Mouse (Mus musculus) stomach, postnatal 0 days (tissue): ENCODE results near the gene Gm49322. TPM values are rescaled to one million over a fixed set of nuclear protein-coding genes. Genes with fewer than 3 reads are reported as not detected.
A peak's percentile ranks its signal among the peaks of the same experiment; 100 is the strongest.
"Not testable (repeated sequence)": the region's sequence is repeated elsewhere in the genome, so short reads cannot be mapped to it uniquely, and the experiment has no call there.

ENCODE experiments used
- ATAC-seq: fragments of 200-750 bp; cut with Nextera tagmentation; 2 replicates; pipeline ENCODE4 v1.8.0; 2017; ENCODE audit not compliant: low FRiP score, low TSS enrichment
- DNase-seq: peaks from one replicate; pipeline ENCODE4 v3.0.0-alpha.2; 2016; ENCODE audit warnings: low spot score
- H3K27ac ChIP-seq: fragments of 300-500 bp; sonication (generic); replicated peaks from 2 replicates; pipeline ENCODE4 v1.5.1; 2014; ENCODE audit warnings: mild to moderate bottlenecking, control low read depth
- H3K27me3 ChIP-seq: fragments of 300-500 bp; sonication (generic); 2 replicates; pipeline ENCODE4 v1.6.1; 2014; ENCODE audit warnings: low read length; ENCODE audit not compliant: control insufficient read depth, insufficient read depth
- H3K36me3 ChIP-seq: fragments of 300-500 bp; sonication (generic); 2 replicates; pipeline ENCODE4 v1.6.1; 2014; ENCODE audit warnings: low read length, mixed read lengths; ENCODE audit not compliant: control insufficient read depth, insufficient read depth
- H3K4me1 ChIP-seq: fragments of 300-500 bp; sonication (generic); replicated peaks from 2 replicates; pipeline ENCODE4 v1.6.1; 2014; ENCODE audit warnings: antibody characterized with exemption; ENCODE audit not compliant: control insufficient read depth, insufficient read depth
- H3K4me2 ChIP-seq: fragments of 300-500 bp; sonication (generic); replicated peaks from 2 replicates; pipeline ENCODE4 v1.6.1; 2014; ENCODE audit warnings: low read depth, mild to moderate bottlenecking, control low read depth, moderate library complexity
- H3K4me3 ChIP-seq: fragments of 300-500 bp; sonication (generic); 2 replicates; pipeline ENCODE4 v1.5.1; 2014; ENCODE audit warnings: low read depth, low read length, control low read depth
- H3K9ac ChIP-seq: fragments of 300-500 bp; sonication (generic); 2 replicates; pipeline ENCODE4 v1.6.1; 2014; ENCODE audit warnings: mild to moderate bottlenecking, low read length, control low read depth, mixed read lengths
- H3K9me3 ChIP-seq: fragments of 300-500 bp; sonication (generic); 2 replicates; pipeline ENCODE4 v1.6.1; 2016; ENCODE audit warnings: low read length; ENCODE audit not compliant: control insufficient read depth
- CTCF ChIP-seq: IDR thresholded peaks from 2 replicates; pipeline ENCODE4 v1.5.1; 2016; ENCODE audit warnings: antibody characterized with exemption, low read depth, mild to moderate bottlenecking, moderate library complexity
- EP300 ChIP-seq: optimal IDR thresholded peaks from 2 replicates; pipeline ENCODE3; 2016; ENCODE audit warnings: antibody characterized with exemption
- WGBS: fragments of 180-500 bp; shearing (Covaris S2); extraction: QIAGEN DNeasy Blood & Tissue Kit; methylation state at CpG from one replicate; pipeline ENCODE4 v1.1.7; 2014; 5-methylcytosine and 5-hydroxymethylcytosine counted together
- polyA plus RNA-seq: library from polyadenylated mRNA; unstranded; fragments of >200 nt; fragmentation: Nextera tagmentation; extraction: Ambion mirVana; gene quantifications from 2 replicates; pipeline ENCODE4 v1.2.1, GENCODE M21; 2015

Gm49322 gene
- polyA plus RNA-seq, 1 experiment from 2014 or later, result 1.7 TPM

GRCm38 (mm10) chr10:80635345-80635744, 29.5 kb downstream of the Gm49322 start:
- ATAC-seq, result no peak
- WGBS, result 75% methylated on average over 6 of the region's 6 CpGs

GRCm38 (mm10) chr10:80646936-80647335, 41.1 kb downstream of the Gm49322 start:
- Histone ChIP-seq H3K36me3 (peaks cover 23% of the 10 kb centered on the region), H3K9ac (no peak overlapping the region; the same call in 1 of the 2 replicates), H3K9me3 (no peaks in the 10 kb centered on the region), H3K4me2 (no peak overlapping the region), H3K4me3 (no peak overlapping the region), H3K27ac (no peak overlapping the region), H3K27me3 (no peaks in the 10 kb centered on the region), H3K4me1 (no peaks in the 10 kb centered on the region)
- WGBS, result 82% methylated on average over 10 of the region's 10 CpGs
- TF ChIP-seq CTCF, result no peak
- no peak for TF ChIP-seq EP300
- DNase-seq (no peak), ATAC-seq (no peak)

More at GRCm38 (mm10) chr10:80635345-80635744, 29.5 kb downstream of the Gm49322 start:
- H3K36me3 ChIP-seq, result peaks cover 40% of the 10 kb centered on the region
- no peak overlapping the region for H3K27ac ChIP-seq
- no peaks in the 10 kb centered on the region for H3K27me3 ChIP-seq
- no peak overlapping the region for H3K9ac ChIP-seq
- TF ChIP-seq CTCF (no peak), EP300 (no peak)
- H3K9me3 ChIP-seq, result no peaks in the 10 kb centered on the region
- no peak overlapping the region for H3K4me3 ChIP-seq
- no peak for DNase-seq
- H3K4me1 ChIP-seq, result no peaks in the 10 kb centered on the region
- H3K4me2 ChIP-seq, result no peak overlapping the region

DNA sequence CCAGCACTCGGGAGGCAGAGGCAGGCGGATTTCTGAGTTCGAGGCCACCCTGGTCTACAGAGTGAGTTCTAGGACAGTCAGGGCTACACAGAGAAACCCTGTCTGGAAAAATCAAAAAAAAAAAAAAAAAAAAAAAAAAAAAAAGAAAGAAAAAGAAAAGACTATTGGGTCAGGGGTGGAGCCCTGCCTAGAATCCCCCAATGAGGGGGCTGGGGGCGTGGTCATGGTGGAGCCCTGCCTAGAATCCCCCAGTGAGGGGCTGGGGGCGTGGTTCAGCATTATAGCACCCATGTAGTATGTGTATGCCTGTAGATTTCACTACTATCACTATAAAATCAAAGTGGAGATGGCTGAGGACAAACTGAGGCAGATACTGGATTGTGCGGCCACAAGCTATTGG, 44.1 kb downstream of the Gm49322 start:
- H3K4me2 ChIP-seq, H3K9ac ChIP-seq, H3K4me1 ChIP-seq, ATAC-seq, H3K27ac ChIP-seq, H3K36me3 ChIP-seq, DNase-seq, H3K4me3 ChIP-seq, H3K9me3 ChIP-seq, H3K27me3 ChIP-seq: not testable (repeated sequence)
- WGBS, result 86% methylated on average over 6 of the region's 6 CpGs

- Histone ChIP-seq H3K9me3 (no peaks in the 10 kb centered on the region), H3K4me2 (no peak overlapping the region), H3K4me1 (peaks cover 5% of the 10 kb centered on the region; the same call in 1 of the 2 replicates), H3K36me3 (peaks cover 3% of the 10 kb centered on the region), H3K27me3 (no peaks in the 10 kb centered on the region), H3K9ac (no peak overlapping the region), H3K27ac (no peak overlapping the region), H3K4me3 (no peak overlapping the region)
- no peak for DNase-seq
- TF ChIP-seq EP300, result no peak
- no peak for TF ChIP-seq CTCF
- 92% methylated on average over 10 of the region's 10 CpGs for WGBS
- no peak for ATAC-seq
Measured at GRCm38 (mm10) chr10:80650392-80650791, 44.6 kb downstream of the Gm49322 start.

GRCm38 (mm10) chr10:80653156-80653720, 47.4 kb downstream of the Gm49322 start:
- Histone ChIP-seq H3K9me3 (no peaks in the 10 kb centered on the region), H3K27me3 (no peaks in the 10 kb centered on the region), H3K4me1 (peaks cover 8% of the 10 kb centered on the region; the same call in 1 of the 2 replicates), H3K27ac (no peak overlapping the region), H3K9ac (no peak overlapping the region), H3K36me3 (no peaks in the 10 kb centered on the region), H3K4me3 (no peak overlapping the region), H3K4me2 (no peak overlapping the region)
- 82% methylated on average over 6 of the region's 6 CpGs for WGBS
- DNase-seq (no peak), ATAC-seq (no peak)
- TF ChIP-seq CTCF, result no peak
- no peak for TF ChIP-seq EP300

DNA sequence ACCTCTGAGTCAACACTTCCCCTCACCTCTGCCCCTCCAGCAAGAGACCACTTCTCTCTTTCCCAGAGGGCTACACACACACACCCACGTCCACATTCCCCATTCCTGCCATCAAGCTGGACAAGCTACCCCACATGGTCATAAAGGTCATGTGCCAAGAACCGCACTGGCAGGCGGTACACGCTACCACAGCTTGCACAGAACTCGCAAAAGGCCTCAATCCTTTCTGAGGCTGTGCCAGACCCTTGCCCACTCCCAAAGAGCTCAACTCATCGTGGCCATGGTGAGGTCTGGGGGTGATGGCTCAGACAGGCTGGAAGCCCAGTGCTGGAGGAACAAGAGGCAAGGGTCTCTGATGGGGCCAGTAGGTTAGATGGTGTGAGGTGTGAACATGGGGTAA, 49.0 kb downstream of the Gm49322 start:
- Histone ChIP-seq H3K4me2 (no peak overlapping the region), H3K36me3 (no peaks in the 10 kb centered on the region), H3K4me3 (no peak overlapping the region), H3K9ac (peak overlapping the region; percentile 27; the same call in 1 of the 2 replicates), H3K4me1 (peaks cover 8% of the 10 kb centered on the region; the same call in 1 of the 2 replicates), H3K27ac (no peak overlapping the region), H3K9me3 (no peaks in the 10 kb centered on the region), H3K27me3 (no peaks in the 10 kb centered on the region)
- TF ChIP-seq EP300 (no peak), CTCF (no peak)
- 75% methylated on average over 6 of the region's 6 CpGs for WGBS
- ATAC-seq, result no peak
- no peak for DNase-seq
